Mouse (Mus musculus) intestine, embryonic 14.5 days (tissue): ENCODE measurements around the gene Dtd1. TPM values are rescaled to one million over a fixed set of nuclear protein-coding genes. Genes with fewer than 3 reads are reported as not detected.

ENCODE experiments used
- ATAC-seq: fragments of 200-750 bp; cut with Nextera tagmentation; replicated peaks from 2 replicates; pipeline ENCODE4 v1.8.0; 2017; ENCODE audit warnings: low read depth, moderate number of reproducible peaks, moderate TSS enrichment, moderate library complexity; ENCODE audit not compliant: low FRiP score, low TSS enrichment
- DNase-seq: peaks from one replicate; pipeline ENCODE4 v3.0.0-alpha.2; 2018; ENCODE audit warnings: low spot score
- H3K27ac ChIP-seq: fragments of 300-500 bp; sonication (generic); 2 replicates; pipeline ENCODE4 v1.5.1; 2014; ENCODE audit warnings: low read depth, mild to moderate bottlenecking, control low read depth
- H3K27me3 ChIP-seq: fragments of 300-500 bp; sonication (generic); replicated peaks from 2 replicates; pipeline ENCODE4 v1.6.1; 2014; ENCODE audit warnings: low read length, control low read depth; ENCODE audit not compliant: control insufficient read depth, insufficient read depth
- H3K36me3 ChIP-seq: fragments of 300-500 bp; sonication (generic); 2 replicates; pipeline ENCODE4 v1.6.1; 2014; ENCODE audit warnings: low read length, control low read depth; ENCODE audit not compliant: control insufficient read depth, insufficient read depth
- H3K4me1 ChIP-seq: fragments of 300-500 bp; sonication (generic); replicated peaks from 2 replicates; pipeline ENCODE4 v1.6.1; 2014; ENCODE audit warnings: low read length, control low read depth, mixed read lengths; ENCODE audit not compliant: control insufficient read depth, insufficient read depth
- H3K4me2 ChIP-seq: fragments of 300-500 bp; sonication (generic); 2 replicates; pipeline ENCODE4 v1.6.1; 2014; ENCODE audit warnings: low read length
- H3K4me3 ChIP-seq: fragments of 300-500 bp; sonication (generic); 2 replicates; pipeline ENCODE4 v1.5.1; 2014; ENCODE audit warnings: low read depth, low read length, control low read depth, mixed read lengths
- H3K9ac ChIP-seq: fragments of 300-500 bp; sonication (generic); 2 replicates; pipeline ENCODE4 v1.6.1; 2014; ENCODE audit warnings: mild to moderate bottlenecking, low read length
- H3K9me3 ChIP-seq: fragments of 300-500 bp; sonication (generic); 2 replicates; pipeline ENCODE4 v1.6.1; 2016; ENCODE audit warnings: low read length, control low read depth; ENCODE audit not compliant: control insufficient read depth
- WGBS: fragments of 180-500 bp; shearing (Covaris S2); extraction: QIAGEN DNeasy Blood & Tissue Kit; methylation state at CpG from one replicate; pipeline ENCODE4 v1.1.7; 2014; 5-methylcytosine and 5-hydroxymethylcytosine counted together
- microRNA-seq: library from miRNA; unstranded; fragments of <30 nt; microRNA quantifications from one replicate; pipeline ENCODE4, GENCODE M21; 2016
- polyA plus RNA-seq: library from polyadenylated mRNA; unstranded; fragments of >200 nt; fragmentation: Nextera tagmentation; extraction: Ambion mirVana; gene quantifications from 2 replicates; pipeline ENCODE4 v1.2.1, GENCODE M21; 2014

Dtd1 gene
- polyA plus RNA-seq, 1 experiment from 2014 or later: 47.8 TPM

DNA sequence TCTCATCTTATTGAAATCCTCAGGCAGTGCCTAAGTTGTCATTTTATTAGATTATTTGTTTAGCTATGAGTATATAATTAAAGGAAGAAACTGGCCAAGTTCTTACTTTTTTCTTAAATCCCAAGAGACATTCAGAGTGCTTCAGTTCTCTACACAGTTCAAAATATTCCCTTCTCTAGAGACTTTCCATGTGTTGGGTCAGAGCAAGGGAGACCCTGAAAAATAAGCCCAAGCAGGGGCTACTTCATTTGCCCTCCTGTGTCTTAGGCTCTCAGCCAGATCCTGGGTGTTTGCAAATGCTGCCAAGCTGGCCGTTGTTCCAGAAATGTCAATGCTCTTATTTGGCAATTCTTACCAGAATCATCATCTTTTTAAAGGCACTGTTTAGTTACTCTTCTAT, 183.5 kb downstream of the Dtd1 start:
- Histone ChIP-seq H3K27me3 (no peaks in the 10 kb centered on the region), H3K27ac (no peak overlapping the region), H3K4me2 (no peak overlapping the region), H3K9ac (no peak overlapping the region), H3K4me1 (no peaks in the 10 kb centered on the region), H3K4me3 (no peak overlapping the region), H3K36me3 (no peaks in the 10 kb centered on the region), H3K9me3 (no peaks in the 10 kb centered on the region)
- ATAC-seq (no peak), DNase-seq (no peak)
- WGBS: 78% methylated on average over 1 of the region's 1 CpGs

DNA sequence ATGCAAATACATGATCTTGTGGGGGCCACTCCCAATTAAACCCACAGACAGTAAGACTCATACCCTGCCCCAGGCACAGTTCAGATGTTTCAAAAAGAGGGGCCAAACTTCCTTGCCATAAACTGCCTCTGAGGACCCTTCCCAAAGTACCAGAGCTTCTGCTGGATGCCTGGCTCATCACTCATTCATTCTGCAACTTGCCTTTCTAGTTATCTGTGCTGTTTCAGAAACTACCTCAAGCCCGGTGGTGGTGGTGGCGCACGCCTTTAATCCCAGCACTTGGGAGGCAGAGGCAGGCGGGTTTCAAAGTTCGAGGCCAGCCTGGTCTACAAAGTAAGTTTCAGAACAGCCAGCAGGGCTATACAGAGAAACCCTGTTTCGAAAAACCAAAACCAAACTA, 184.1 kb downstream of the Dtd1 start:
- ATAC-seq (no peak), DNase-seq (no peak)
- Histone ChIP-seq H3K27me3 (no peaks in the 10 kb centered on the region), H3K4me2 (no peak overlapping the region), H3K9ac (no peak overlapping the region), H3K27ac (no peak overlapping the region), H3K4me3 (no peak overlapping the region), H3K9me3 (no peaks in the 10 kb centered on the region), H3K36me3 (no peaks in the 10 kb centered on the region), H3K4me1 (no peaks in the 10 kb centered on the region)
- 87% methylated on average over 6 of the region's 6 CpGs for WGBS

DNA sequence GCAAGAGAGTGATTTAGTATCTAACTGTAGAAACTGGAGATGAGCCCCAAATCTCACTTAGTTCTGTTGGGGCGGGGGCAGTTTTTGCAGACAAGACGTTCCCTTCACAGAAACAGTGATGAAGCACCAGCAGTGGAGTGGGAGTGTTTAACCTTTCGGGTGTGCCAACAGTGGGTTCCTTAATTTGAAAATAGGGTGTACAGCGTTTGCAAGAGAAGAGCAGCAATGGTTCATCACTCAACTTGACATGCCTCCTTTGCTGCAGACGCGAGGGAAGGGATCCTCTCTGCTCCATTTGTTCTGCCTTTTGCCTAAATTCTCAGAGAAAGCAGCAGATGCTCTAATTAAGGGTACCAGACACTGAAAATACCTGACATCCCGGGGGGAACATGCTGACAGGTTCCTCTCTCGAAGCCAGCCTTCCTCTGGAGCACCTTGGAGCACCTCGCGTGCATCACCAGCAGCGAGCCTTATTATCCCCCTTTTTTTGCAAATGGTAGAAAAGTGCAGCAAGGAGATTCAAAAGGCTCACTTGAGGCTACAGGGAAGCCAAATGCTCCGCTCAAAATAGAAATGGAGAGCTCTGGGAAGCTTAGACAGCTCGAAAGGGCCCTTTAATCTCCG, 192.1 kb downstream of the Dtd1 start:
- Histone ChIP-seq H3K27me3 (no peaks in the 10 kb centered on the region), H3K9me3 (no peaks in the 10 kb centered on the region), H3K4me2 (no peak overlapping the region), H3K4me3 (no peak overlapping the region), H3K9ac (no peak overlapping the region), H3K27ac (no peak overlapping the region), H3K4me1 (no peaks in the 10 kb centered on the region), H3K36me3 (no peaks in the 10 kb centered on the region)
- 60% methylated on average over 14 of the region's 14 CpGs for WGBS
- DNase-seq: no peak
- ATAC-seq: no peak

DNA sequence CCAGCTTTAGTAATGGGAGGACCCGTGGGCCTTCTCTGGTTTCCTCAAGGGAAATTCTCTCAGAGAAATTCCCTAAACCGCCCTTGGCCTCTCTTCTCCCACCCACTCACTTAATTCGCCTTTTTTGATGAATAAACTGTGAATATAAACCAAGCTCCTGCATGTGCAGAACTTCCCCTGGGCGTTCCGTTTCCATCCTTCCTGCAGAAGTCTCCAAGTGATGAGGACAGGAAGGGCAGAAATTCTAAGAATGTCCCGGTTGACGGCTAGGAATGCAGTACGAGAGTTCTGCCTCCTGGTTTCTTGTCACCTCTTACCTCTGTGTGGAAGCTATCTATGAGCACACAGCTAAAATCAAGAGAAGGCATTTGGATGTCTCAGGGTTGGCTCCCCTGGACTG, 197.8 kb downstream of the Dtd1 start:
- Histone ChIP-seq H3K9ac (no peak overlapping the region), H3K4me1 (no peaks in the 10 kb centered on the region), H3K9me3 (no peaks in the 10 kb centered on the region), H3K27ac (no peak overlapping the region), H3K36me3 (no peaks in the 10 kb centered on the region), H3K27me3 (no peaks in the 10 kb centered on the region), H3K4me3 (no peak overlapping the region), H3K4me2 (no peak overlapping the region)
- 41% methylated on average over 8 of the region's 8 CpGs for WGBS
- ATAC-seq (no peak), DNase-seq (no peak)

DNA sequence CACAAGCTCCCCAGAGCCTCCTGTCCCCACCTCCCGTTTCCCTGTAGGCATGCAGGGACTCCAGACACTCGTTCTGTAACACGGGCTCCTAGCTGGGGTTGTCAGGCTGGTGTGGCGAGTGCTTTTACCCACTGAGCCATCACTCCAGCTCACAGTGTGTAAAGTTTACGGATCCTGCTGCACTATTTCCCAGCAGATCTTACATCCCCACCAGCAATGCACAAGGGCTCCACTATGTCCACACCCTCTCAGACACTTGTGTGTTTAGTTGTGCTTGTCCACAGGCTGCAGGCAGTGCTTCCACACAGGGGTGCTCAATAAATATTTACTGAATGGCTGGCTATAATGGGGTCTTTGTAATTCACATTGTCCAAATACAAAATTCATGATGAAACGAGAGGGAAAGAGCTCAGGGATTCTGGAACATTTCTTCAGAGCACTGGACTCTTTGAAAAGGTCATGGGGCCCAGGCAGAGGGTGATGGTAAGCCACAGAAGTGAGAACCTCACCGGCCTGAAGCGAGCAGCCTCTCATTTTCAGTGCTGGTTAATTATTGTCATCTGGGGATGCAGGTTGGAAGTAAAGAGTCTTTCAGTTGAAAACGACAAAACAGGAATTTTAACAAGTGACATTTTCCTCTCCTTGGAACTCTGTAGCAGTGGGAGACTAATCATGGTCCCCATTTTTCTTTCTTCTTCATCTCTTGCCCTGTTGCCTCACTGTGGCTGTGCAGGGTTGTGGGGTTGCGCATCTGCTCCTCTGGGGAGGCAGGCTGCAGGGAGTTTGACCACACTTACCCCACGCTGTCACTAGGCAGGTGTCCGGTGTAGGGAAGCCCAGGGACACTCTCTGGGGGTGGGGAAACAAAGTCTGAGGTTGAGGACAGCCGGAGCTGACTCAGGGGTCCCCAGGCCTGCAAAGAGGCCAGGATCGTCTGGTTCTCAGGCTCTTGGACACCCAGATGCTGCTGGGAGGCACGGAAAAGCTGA, 208.4 kb downstream of the Dtd1 start:
- H3K4me1 ChIP-seq: peaks cover 13% of the 10 kb centered on the region
- no peaks in the 10 kb centered on the region for H3K36me3 ChIP-seq
- DNase-seq (no peak), ATAC-seq (no peak; the same call in 1 of the 2 replicates)
- 43% methylated on average over 15 of the region's 15 CpGs for WGBS
- H3K4me2 ChIP-seq: no peak overlapping the region
- peak overlapping the region; percentile 29; the same call in 1 of the 2 replicates for H3K27ac ChIP-seq
- H3K9me3 ChIP-seq: no peaks in the 10 kb centered on the region
- no peak overlapping the region for H3K4me3 ChIP-seq
- H3K27me3 ChIP-seq: no peaks in the 10 kb centered on the region
- H3K9ac ChIP-seq: no peak overlapping the region

Small RNA genes within 50 kb of the gene (microRNA-seq; reads per million reads assigned to microRNA genes)
- gene Gm24823: not detected

Other genes with a start within 250 kb of the Dtd1 start
- gene Kat14, start 230.9 kb upstream of the Dtd1 start, polyA plus RNA-seq: 43.8 and 43.9 TPM in 2 replicates
- gene Pet117, start 230.9 kb upstream of the Dtd1 start, polyA plus RNA-seq: 2.2 TPM in 2 replicates
- gene Dzank1, start 72.5 kb upstream of the Dtd1 start, polyA plus RNA-seq: 0.82 and 2.2 TPM in 2 replicates
- 23.5 and 27.7 TPM in 2 replicates for gene Polr3f, start 72.2 kb upstream of the Dtd1 start, polyA plus RNA-seq
- gene Rbbp9, start 49.0 kb upstream of the Dtd1 start, polyA plus RNA-seq: 58.8 and 64.3 TPM in 2 replicates
- gene Sec23b, start 43.7 kb upstream of the Dtd1 start, polyA plus RNA-seq: 84.9 and 92.7 TPM in 2 replicates
- 39.9 and 41.7 TPM in 2 replicates for gene Smim26, start 5.8 kb upstream of the Dtd1 start, polyA plus RNA-seq
- gene Scp2d1, start 223.8 kb downstream of the Dtd1 start, polyA plus RNA-seq: not detected in 2 replicates